Mouse (Mus musculus): ENCODE results near the gene Lmntd1. TPM values are rescaled to one million over a fixed set of nuclear protein-coding genes. Genes with fewer than 3 reads are reported as not detected.
A peak's percentile ranks its signal among the peaks of the same experiment; 100 is the strongest.

Gene Lmntd1
- total and polyA plus RNA-seq, 3 experiments: 0.08 to 0.43 (median 0.26) TPM

DNA sequence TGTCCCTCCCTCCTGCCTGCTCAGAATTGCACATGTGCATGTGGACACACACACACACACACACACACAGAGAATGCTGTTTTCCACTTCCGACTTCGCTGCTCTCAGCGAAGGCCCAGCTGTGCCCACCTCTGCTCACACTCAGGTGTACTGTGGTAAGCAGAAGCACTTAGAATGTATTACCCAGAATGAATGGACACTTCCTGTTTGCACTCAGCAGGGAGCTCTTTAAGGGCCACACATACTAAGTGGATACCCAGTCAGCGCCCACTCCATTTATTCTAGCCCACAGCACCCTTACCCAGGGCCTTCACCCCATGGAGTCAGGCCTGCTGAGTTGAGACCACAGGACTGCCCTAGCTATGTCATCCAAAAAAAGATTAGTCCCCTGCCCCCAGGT lies 9.0 kb upstream of the Lmntd1 start:
- Histone ChIP-seq H3K36me3 (replicated peaks in 1 of 2; ENCODE audit: control insufficient read depth in 1 of 2, insufficient read depth in 1 of 2, low read length in 1 of 2) (no peaks in the 10 kb centered on the region), H3K27me3 (replicated peaks) (no peaks in the 10 kb centered on the region), H3K27ac (ENCODE audit: insufficient read depth, low read depth) (no peak overlapping the region), H3K4me1 (ENCODE audit: control insufficient read depth in 1 of 2, insufficient read depth in 2 of 2) (peaks cover 3 to 6% of the 10 kb centered on the region in 2 experiments; a peak in 3 of 4 replicates), H3K79me2 (replicated peaks; ENCODE audit: control insufficient read depth, extremely low read depth, insufficient read depth, poor library complexity, severe bottlenecking) (no peaks in the 10 kb centered on the region), H3K9me3 (replicated peaks; ENCODE audit: low read length) (no peaks in the 10 kb centered on the region), H3K4me3 (replicated peaks in 1 of 3; ENCODE audit: low read depth in 2 of 3, low read length in 2 of 3, poor library complexity in 1 of 3) (no peak overlapping the region), H3K9ac (ENCODE audit: insufficient read depth, low read depth) (no peak overlapping the region), H3K4me2 (ENCODE audit: insufficient read depth, low read depth, poor library complexity, severe bottlenecking) (no peak overlapping the region)
- dilution Hi-C loops (cut with MboI; ENCODE audit: extremely low pct_ligation_motif_present, extremely low pct_unique_long_range_greater_than_20kb, low sequenced_read_pairs): no loop called here
- DNase-seq (ENCODE audit: extremely low read depth): no peak
- in situ Hi-C loops (cut with MboI; ENCODE audit: low pct_ligation_motif_present, low pct_unique_long_range_greater_than_20kb, low sequenced_read_pairs): no loop called here
- TF ChIP-seq ZKSCAN1 (IDR thresholded peaks at IDR 0.05; ENCODE audit: borderline replicate concordance, low read depth, low read length) (no peak), SMC3 (IDR thresholded peaks at IDR 0.05; ENCODE audit: low read depth, low read length) (no peak), ELF1 (IDR thresholded peaks at IDR 0.05; ENCODE audit: low read depth, low read length) (no peak), MEF2A (IDR thresholded peaks at IDR 0.05; ENCODE audit: borderline replicate concordance, low read depth, low read length) (no peak), ZNF384 (IDR thresholded peaks at IDR 0.05; ENCODE audit: low read depth, low read length) (no peak), CHD1 (IDR thresholded peaks at IDR 0.05; ENCODE audit: low read depth, low read length) (no peak), JUND (conservative IDR thresholded peaks at IDR 0.05; ENCODE audit: low read depth, low read length) (no peak), MXI1 (IDR thresholded peaks at IDR 0.05; ENCODE audit: low read depth, low read length) (no peak), EP300 (IDR thresholded peaks at IDR 0.05; ENCODE audit: low read length) (no peak), MAFK (IDR thresholded peaks at IDR 0.05; ENCODE audit: insufficient replicate concordance, low read length) (no peak), MYC (IDR thresholded peaks at IDR 0.05; ENCODE audit: low read depth, low read length) (no peak), TBP (conservative IDR thresholded peaks at IDR 0.05; ENCODE audit: low read depth, low read length) (no peak), POLR2A (IDR thresholded peaks at IDR 0.05; ENCODE audit: low read depth, low read length) (no peak), MAZ (IDR thresholded peaks at IDR 0.05; ENCODE audit: low read depth, low read length) (no peak), RAD21 (IDR thresholded peaks at IDR 0.05; ENCODE audit: low read depth, low read length) (no peak), PAX5 (IDR thresholded peaks at IDR 0.05; ENCODE audit: low read length) (no peak)

DNA sequence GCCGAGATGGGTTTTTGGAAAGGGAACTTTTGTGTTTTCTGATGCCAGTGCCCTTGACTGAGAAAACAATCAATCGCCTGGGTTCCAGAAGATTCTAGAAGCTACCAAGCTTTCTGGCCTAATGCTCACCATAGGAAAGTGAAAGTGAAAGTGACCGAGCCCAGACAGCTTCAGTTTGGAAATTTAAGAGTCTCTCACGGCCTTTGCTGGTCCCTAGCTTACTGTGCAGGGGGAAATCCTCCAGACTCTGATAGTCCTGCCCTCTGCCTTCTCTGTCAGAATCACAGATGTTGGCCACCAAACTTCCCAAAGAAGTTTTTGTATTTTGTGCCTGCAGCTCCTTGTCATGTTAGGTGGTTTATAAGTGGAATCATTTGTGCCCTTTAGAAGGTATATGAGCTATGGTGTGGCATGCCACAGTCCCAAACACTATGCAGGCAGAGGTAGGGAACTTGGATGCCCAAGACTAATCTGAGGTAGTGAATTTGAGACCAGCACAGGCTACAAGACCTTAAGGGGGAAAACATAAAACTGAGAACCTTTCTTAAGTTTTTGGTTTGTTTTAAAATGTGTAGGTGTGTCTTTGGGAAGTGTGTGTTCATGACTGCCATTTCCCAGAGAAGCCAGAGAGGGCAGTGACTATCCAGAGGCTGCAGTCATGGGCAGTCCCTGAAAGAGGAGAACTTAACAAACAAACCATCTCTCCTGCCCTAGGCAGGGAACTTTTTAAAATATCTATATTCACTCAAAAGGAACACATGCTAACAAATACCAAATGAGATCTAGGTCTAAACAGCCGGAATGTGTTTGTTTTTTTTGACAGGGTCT lies 2.5 kb upstream of the Lmntd1 start:
- no peaks in the 10 kb centered on the region for H3K27me3 ChIP-seq (replicated peaks)
- in situ Hi-C loops (cut with MboI; ENCODE audit: low pct_ligation_motif_present, low pct_unique_long_range_greater_than_20kb, low sequenced_read_pairs) (no loop called here), dilution Hi-C loops (cut with MboI; ENCODE audit: extremely low pct_ligation_motif_present, extremely low pct_unique_long_range_greater_than_20kb, low sequenced_read_pairs) (no loop called here)
- DNase-seq (ENCODE audit: extremely low read depth): peak; percentile 74
- H3K27ac ChIP-seq (ENCODE audit: insufficient read depth, low read depth): no peak overlapping the region
- peaks cover 0 to 18% of the 10 kb centered on the region in 2 experiments; a peak in 2 of 4 replicates for H3K4me1 ChIP-seq (ENCODE audit: control insufficient read depth in 1 of 2, insufficient read depth in 2 of 2)
- H3K79me2 ChIP-seq (replicated peaks; ENCODE audit: control insufficient read depth, extremely low read depth, insufficient read depth, poor library complexity, severe bottlenecking): no peaks in the 10 kb centered on the region
- H3K36me3 ChIP-seq (replicated peaks in 1 of 2; ENCODE audit: control insufficient read depth in 1 of 2, insufficient read depth in 1 of 2, low read length in 1 of 2): no peaks in the 10 kb centered on the region
- H3K9ac ChIP-seq (ENCODE audit: insufficient read depth, low read depth): no peak overlapping the region
- H3K4me2 ChIP-seq (ENCODE audit: insufficient read depth, low read depth, poor library complexity, severe bottlenecking): peak overlapping the region; percentile 61
- H3K9me3 ChIP-seq (replicated peaks; ENCODE audit: low read length): no peaks in the 10 kb centered on the region
- H3K4me3 ChIP-seq (replicated peaks in 1 of 3; ENCODE audit: low read depth in 2 of 3, low read length in 2 of 3, poor library complexity in 1 of 3): no peak overlapping the region
- TF ChIP-seq MXI1 (IDR thresholded peaks at IDR 0.05; ENCODE audit: low read depth, low read length) (no peak), MAFK (IDR thresholded peaks at IDR 0.05; ENCODE audit: insufficient replicate concordance, low read length) (no peak), POLR2AphosphoS2 (IDR thresholded peaks at IDR 0.05; ENCODE audit: low read depth, low read length) (no peak), EP300 (IDR thresholded peaks at IDR 0.05; ENCODE audit: low read length) (peak; percentile 55), USF1 (IDR thresholded peaks at IDR 0.05; ENCODE audit: low read depth, low read length) (no peak), ZKSCAN1 (IDR thresholded peaks at IDR 0.05; ENCODE audit: borderline replicate concordance, low read depth, low read length) (no peak), CTCF (conservative IDR thresholded peaks at IDR 0.05 in 1 of 2, IDR thresholded peaks at IDR 0.05 in 1 of 2; ENCODE audit: low read depth in 2 of 2, low read length in 2 of 2) (0 out of 4 replicates have a peak, but pooled peaks of 1 of the 2 experiments have one; percentile 10), NELFE (IDR thresholded peaks at IDR 0.05; ENCODE audit: low read depth, low read length) (no peak), IRF4 (IDR thresholded peaks at IDR 0.05; ENCODE audit: low read depth, low read length) (peak; percentile 74; the same call in 1 of the 2 replicates), CHD1 (IDR thresholded peaks at IDR 0.05; ENCODE audit: low read depth, low read length) (no peak), SIN3A (IDR thresholded peaks at IDR 0.05; ENCODE audit: low read length) (no peak), JUND (conservative IDR thresholded peaks at IDR 0.05; ENCODE audit: low read depth, low read length) (no peak), RAD21 (IDR thresholded peaks at IDR 0.05; ENCODE audit: low read depth, low read length) (peak; percentile 4), TBP (conservative IDR thresholded peaks at IDR 0.05; ENCODE audit: low read depth, low read length) (no peak), ETS1 (conservative IDR thresholded peaks at IDR 0.05; ENCODE audit: low read depth, low read length) (peak; percentile 66)

All from CH12.LX (cell line).